8 mouse cellular contexts compared by ENCODE assay signal in the genomic region with DNA sequence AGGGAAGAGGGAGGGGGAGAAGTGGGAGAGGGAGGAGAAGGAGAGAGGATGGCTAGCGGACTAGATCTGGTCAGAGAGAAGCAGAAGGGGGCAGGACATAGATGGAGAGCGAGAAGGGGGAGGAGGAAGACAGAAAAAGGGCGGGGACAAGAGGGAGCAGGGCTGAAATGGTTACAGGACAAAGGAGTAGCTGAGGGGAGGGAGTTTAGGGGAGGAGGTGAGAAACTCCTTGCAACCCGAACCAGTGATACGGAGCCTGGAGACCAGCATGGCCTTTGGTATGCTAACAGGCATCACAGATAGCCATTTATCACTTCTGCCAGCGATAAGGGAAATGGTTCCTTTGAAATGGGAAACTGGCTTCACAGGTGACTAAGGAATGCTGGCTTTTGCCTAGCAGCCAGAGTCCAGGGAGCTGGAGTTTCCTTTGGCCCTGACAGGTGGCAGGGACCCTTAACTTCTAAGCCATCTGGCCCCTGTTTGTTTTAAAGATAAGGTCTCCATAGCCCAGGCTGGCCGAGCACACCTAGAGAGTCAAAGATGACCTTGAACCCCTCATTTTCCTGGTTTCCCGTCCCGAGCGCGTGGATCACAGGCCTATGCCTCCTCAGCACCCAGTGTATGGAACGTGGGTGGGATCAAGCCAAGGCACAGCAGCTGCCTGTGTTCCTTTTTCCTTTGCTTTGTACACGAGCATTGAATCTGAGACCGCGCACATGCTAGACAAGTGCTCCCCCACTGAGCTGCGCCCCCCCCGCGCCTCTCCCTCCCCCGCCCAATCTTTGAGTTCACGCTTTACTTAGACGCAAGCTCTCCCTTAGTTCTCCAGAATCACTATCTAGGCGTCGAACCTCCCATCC. TPM values are rescaled to one million over a fixed set of nuclear protein-coding genes. Genes with fewer than 3 reads are reported as not detected.
DNase-seq lines count a peak whose midpoint lies in the region; ATAC-seq and TF ChIP-seq lines count a peak whose summit lies in the region.

No protein-coding gene starts in this region.

- no peak for ATAC-seq in heart, postnatal 0 days (ENCODE audit: insufficient read depth, low read depth)
- ATAC-seq in intestine, embryonic 14.5 days (replicated peaks; ENCODE audit: low FRiP score, low TSS enrichment, low read depth), result peak; percentile 85
- no peak for ATAC-seq in neural tube, embryonic 11.5 days (ENCODE audit: insufficient read depth, low FRiP score, low TSS enrichment)

- H3K9me3 ChIP-seq in heart, postnatal 0 days (replicated peaks; ENCODE audit: control insufficient read depth, low read length), result no peaks in the 10 kb centered on the region
- H3K9me3 ChIP-seq in intestine, embryonic 14.5 days (ENCODE audit: control insufficient read depth, low read length), result no peaks in the 10 kb centered on the region
- H3K9me3 ChIP-seq in neural tube, embryonic 11.5 days (ENCODE audit: control insufficient read depth, low read length), result no peaks in the 10 kb centered on the region

- DNase-seq in heart, postnatal 0 days (ENCODE audit: low spot score), result no peak
- no peak for DNase-seq in heart, postnatal 4 days
- peak; percentile 97 for DNase-seq in ZHBTc4 (ENCODE audit: low read depth, low spot score)
- no peak for DNase-seq in intestine, embryonic 14.5 days (ENCODE audit: low spot score)
- no peak for DNase-seq in neural tube, embryonic 11.5 days (ENCODE audit: low spot score)
- DNase-seq in spleen, postnatal 14 days (ENCODE audit: low spot score in 2 of 2), result no peak
- DNase-seq in gastrocnemius, adult 8-10 months (ENCODE audit: low spot score in 2 of 2), result no peak
- no peak for DNase-seq in MN1 (ENCODE audit: low spot score)

- no peak overlapping the region for H3K9ac ChIP-seq in heart, postnatal 0 days (replicated peaks; ENCODE audit: low read depth, low read length)
- H3K9ac ChIP-seq in intestine, embryonic 14.5 days (ENCODE audit: low read length), result no peak overlapping the region
- H3K9ac ChIP-seq in neural tube, embryonic 11.5 days (ENCODE audit: low read length), result no peak overlapping the region

- no peaks in the 10 kb centered on the region for H3K27me3 ChIP-seq in heart, postnatal 0 days (ENCODE audit: control insufficient read depth, insufficient read depth, low read length)
- H3K27me3 ChIP-seq in intestine, embryonic 14.5 days (replicated peaks; ENCODE audit: control insufficient read depth, insufficient read depth, low read length), result peaks cover 17% of the 10 kb centered on the region
- peaks cover 11% of the 10 kb centered on the region for H3K27me3 ChIP-seq in neural tube, embryonic 11.5 days (ENCODE audit: control insufficient read depth, insufficient read depth, low read length)

- 19% methylated on average over 22 of the region's 23 CpGs for WGBS in heart, postnatal 0 days
- 3% methylated on average over 23 of the region's 23 CpGs for WGBS in intestine, embryonic 14.5 days
- WGBS in neural tube, embryonic 11.5 days, result 4% methylated on average over 22 of the region's 23 CpGs

- no peaks in the 10 kb centered on the region for H3K36me3 ChIP-seq in heart, postnatal 0 days (replicated peaks; ENCODE audit: control insufficient read depth, insufficient read depth, low read length)
- no peaks in the 10 kb centered on the region for H3K36me3 ChIP-seq in intestine, embryonic 14.5 days (ENCODE audit: control insufficient read depth, insufficient read depth, low read length)
- no peaks in the 10 kb centered on the region for H3K36me3 ChIP-seq in neural tube, embryonic 11.5 days (ENCODE audit: control insufficient read depth, insufficient read depth, low read length)

- H3K4me2 ChIP-seq in heart, postnatal 0 days (ENCODE audit: low read depth, low read length), result peak overlapping the region; percentile 38; the same call in 1 of the 2 replicates
- H3K4me2 ChIP-seq in intestine, embryonic 14.5 days (ENCODE audit: low read length), result peak overlapping the region; percentile 29; the same call in 1 of the 2 replicates
- H3K4me2 ChIP-seq in neural tube, embryonic 11.5 days (ENCODE audit: low read depth), result peak overlapping the region; percentile 9

- no peak for TF ChIP-seq CTCF in heart, postnatal 0 days (IDR thresholded peaks at IDR 0.05; ENCODE audit: low read depth)

- H3K27ac ChIP-seq in heart, postnatal 0 days (ENCODE audit: low read depth), result no peak overlapping the region
- H3K27ac ChIP-seq in intestine, embryonic 14.5 days (ENCODE audit: low read depth), result peak overlapping the region; percentile 40
- H3K27ac ChIP-seq in neural tube, embryonic 11.5 days (ENCODE audit: low read depth, low read length), result no peak overlapping the region

- TF ChIP-seq EP300 in heart, postnatal 0 days (IDR thresholded peaks at IDR 0.05; ENCODE audit: low read depth), result no peak

- H3K4me1 ChIP-seq in heart, postnatal 0 days (ENCODE audit: control insufficient read depth, insufficient read depth), result peaks cover 19% of the 10 kb centered on the region
- peaks cover 16% of the 10 kb centered on the region for H3K4me1 ChIP-seq in intestine, embryonic 14.5 days (replicated peaks; ENCODE audit: control insufficient read depth, insufficient read depth, low read length)
- H3K4me1 ChIP-seq in neural tube, embryonic 11.5 days (ENCODE audit: control insufficient read depth, insufficient read depth, low read length), result peaks cover 8% of the 10 kb centered on the region; the same call in 1 of the 2 replicates

- H3K4me3 ChIP-seq in heart, postnatal 0 days (ENCODE audit: low read depth, low read length), result no peak overlapping the region
- no peak overlapping the region for H3K4me3 ChIP-seq in intestine, embryonic 14.5 days (ENCODE audit: low read depth, low read length)
- H3K4me3 ChIP-seq in neural tube, embryonic 11.5 days (ENCODE audit: low read depth, low read length), result no peak overlapping the region

RNA-seq across cellular contexts. Expression of a gene that starts 9.8 kb away (rescaled TPM):
- 16.7 and 42.8 TPM in 2 replicates for total RNA-seq in heart, postnatal 0 days (2014; rRNA removed; ENCODE audit: low replicate concordance)
- 48.2 and 48.9 TPM in 2 replicates for polyA plus RNA-seq in heart, postnatal 0 days (2015; fragmentation: Nextera tagmentation; extraction: Ambion mirVana)
- 10 to 100 TPM; 55.9 to 57.1 TPM for total RNA-seq in heart, postnatal 4 days (2021)
- polyA plus RNA-seq in intestine, embryonic 14.5 days (2014; fragmentation: Nextera tagmentation; extraction: Ambion mirVana), result 55.5 and 75.7 TPM in 2 replicates
- 35.0 and 45.3 TPM in 2 replicates for polyA plus RNA-seq in neural tube, embryonic 11.5 days (2014; fragmentation: Nextera tagmentation; extraction: Ambion mirVana)
- 10 to 100 TPM in 3 of 4 experiments, 1 to 10 TPM in 1; 9.8 to 33.8 (median 12.1) TPM for total RNA-seq in gastrocnemius, adult 8-10 months (2022)

RNA-seq across cellular contexts. Expression of a gene that starts 33.0 kb away (rescaled TPM):
- total RNA-seq in heart, postnatal 0 days (2014; rRNA removed; ENCODE audit: low replicate concordance), result 2.0 TPM in 1 of 2 replicates, not detected in the other
- polyA plus RNA-seq in heart, postnatal 0 days (2015; fragmentation: Nextera tagmentation; extraction: Ambion mirVana), result 0.18 and 0.23 TPM in 2 replicates
- under 1 TPM; 0.47 to 0.57 TPM for total RNA-seq in heart, postnatal 4 days (2021)
- 0.26 and 0.71 TPM in 2 replicates for polyA plus RNA-seq in intestine, embryonic 14.5 days (2014; fragmentation: Nextera tagmentation; extraction: Ambion mirVana)
- 0.39 and 0.44 TPM in 2 replicates for polyA plus RNA-seq in neural tube, embryonic 11.5 days (2014; fragmentation: Nextera tagmentation; extraction: Ambion mirVana)
- total RNA-seq in gastrocnemius, adult 8-10 months (2022), result under 1 TPM in 3 of 4 experiments, not detected in 1; 0.24 to 0.61 (median 0.56) TPM

RNA-seq across cellular contexts. Expression of a gene that starts 48.6 kb away (rescaled TPM):
- total RNA-seq in heart, postnatal 0 days (2014; rRNA removed; ENCODE audit: low replicate concordance), result 110 and 151 TPM in 2 replicates
- polyA plus RNA-seq in heart, postnatal 0 days (2015; fragmentation: Nextera tagmentation; extraction: Ambion mirVana), result 202 and 238 TPM in 2 replicates
- 100 to 1,000 TPM; 224 to 227 TPM for total RNA-seq in heart, postnatal 4 days (2021)
- 585 and 647 TPM in 2 replicates for polyA plus RNA-seq in intestine, embryonic 14.5 days (2014; fragmentation: Nextera tagmentation; extraction: Ambion mirVana)
- polyA plus RNA-seq in neural tube, embryonic 11.5 days (2014; fragmentation: Nextera tagmentation; extraction: Ambion mirVana), result 784 and 802 TPM in 2 replicates
- 10 to 100 TPM; 29.4 to 43.1 (median 37.1) TPM for total RNA-seq in gastrocnemius, adult 8-10 months (2022)
